Mouse (Mus musculus) embryonic facial prominence, embryonic 11.5 days (tissue): ENCODE data around the gene Gpr157. TPM values are rescaled to one million over a fixed set of nuclear protein-coding genes. Genes with fewer than 3 reads are reported as not detected.
A peak's percentile ranks its signal among the peaks of the same experiment; 100 is the strongest.

Experiments used
- ATAC-seq: fragments of 200-750 bp; cut with Nextera tagmentation; replicated peaks from 2 replicates; pipeline ENCODE4 v1.8.0; 2017; ENCODE audit warnings: low read depth; ENCODE audit not compliant: insufficient number of reproducible peaks, low FRiP score, low TSS enrichment
- DNase-seq: peaks from one replicate; pipeline ENCODE4 v3.0.0-alpha.2; 2015; ENCODE audit warnings: low spot score
- H3K27ac ChIP-seq: fragments of 300-500 bp; sonication (generic); replicated peaks from 2 replicates; pipeline ENCODE4 v1.5.1; 2014; ENCODE audit warnings: mild to moderate bottlenecking, low read depth, low read length, control low read depth
- H3K27me3 ChIP-seq: fragments of 300-500 bp; sonication (generic); 2 replicates; pipeline ENCODE4 v1.6.1; 2014; ENCODE audit warnings: mild to moderate bottlenecking, low read length, moderate library complexity, mixed read lengths; ENCODE audit not compliant: control insufficient read depth, insufficient read depth
- H3K36me3 ChIP-seq: fragments of 300-500 bp; sonication (generic); replicated peaks from 2 replicates; pipeline ENCODE4 v1.6.1; 2014; ENCODE audit warnings: low read depth, mild to moderate bottlenecking, low read length, moderate library complexity, mixed read lengths; ENCODE audit not compliant: control insufficient read depth, insufficient read depth
- H3K4me1 ChIP-seq: fragments of 300-500 bp; sonication (generic); 2 replicates; pipeline ENCODE4 v1.6.1; 2014; ENCODE audit warnings: low read length, mixed read lengths; ENCODE audit not compliant: control insufficient read depth, insufficient read depth
- H3K4me2 ChIP-seq: fragments of 300-500 bp; sonication (generic); 2 replicates; pipeline ENCODE4 v1.6.1; 2014; ENCODE audit warnings: low read depth, mild to moderate bottlenecking, control low read depth, low read length, moderate library complexity
- H3K4me3 ChIP-seq: fragments of 300-500 bp; sonication (generic); 2 replicates; pipeline ENCODE4 v1.5.1; 2014; ENCODE audit warnings: low read depth, low read length, control low read depth
- H3K9ac ChIP-seq: fragments of 300-500 bp; sonication (generic); replicated peaks from 2 replicates; pipeline ENCODE4 v1.6.1; 2014; ENCODE audit warnings: mild to moderate bottlenecking, control low read depth, low read length
- H3K9me3 ChIP-seq: fragments of 300-500 bp; sonication (generic); replicated peaks from 2 replicates; pipeline ENCODE4 v1.6.1; 2016; ENCODE audit warnings: mild to moderate bottlenecking, low read length, inconsistent platforms, mixed read lengths; ENCODE audit not compliant: control insufficient read depth
- WGBS: fragments of 180-500 bp; shearing (Covaris S2); extraction: QIAGEN DNeasy Blood & Tissue Kit; methylation state at CpG from one replicate; pipeline ENCODE4 v1.1.7; 2014; 5-methylcytosine and 5-hydroxymethylcytosine counted together
- polyA plus RNA-seq: library from polyadenylated mRNA; unstranded; fragments of >200 nt; fragmentation: Nextera tagmentation; extraction: Ambion mirVana; gene quantifications from 2 replicates; pipeline ENCODE4 v1.2.1, GENCODE M21; 2014

The Gpr157 gene
- polyA plus RNA-seq, 1 experiment from 2014 or later: 0.28 TPM

- Histone ChIP-seq H3K36me3 (no peaks in the 10 kb centered on the region), H3K4me3 (peak overlapping the region; percentile 51), H3K27me3 (peaks cover 23% of the 10 kb centered on the region), H3K4me1 (peaks cover 2% of the 10 kb centered on the region; the same call in 1 of the 2 replicates), H3K9ac (peak overlapping the region; percentile 51), H3K27ac (no peak overlapping the region), H3K9me3 (no peaks in the 10 kb centered on the region), H3K4me2 (peak overlapping the region; percentile 88)
- DNase-seq (no peak), ATAC-seq (peak; percentile 46)
- under 1% methylated on average over 49 of the region's 49 CpGs for WGBS
These were observed 38.5 kb upstream of the Gpr157 start for GRCm38 (mm10) chr4:150048478-150049156.

GRCm38 (mm10) chr4:150049157-150049513 lies 38.0 kb upstream of the Gpr157 start:
- Histone ChIP-seq H3K4me2 (peak overlapping the region; percentile 88), H3K4me3 (peak overlapping the region; percentile 51), H3K4me1 (peaks cover 2% of the 10 kb centered on the region; the same call in 1 of the 2 replicates), H3K27me3 (peaks cover 23% of the 10 kb centered on the region), H3K9me3 (no peaks in the 10 kb centered on the region), H3K36me3 (no peaks in the 10 kb centered on the region), H3K9ac (peak overlapping the region; percentile 51), H3K27ac (no peak overlapping the region)
- no peak for ATAC-seq
- 16% methylated on average over 15 of the region's 15 CpGs for WGBS
- DNase-seq: no peak

- H3K27ac ChIP-seq: no peak overlapping the region
- no peak for ATAC-seq
- no peaks in the 10 kb centered on the region for H3K36me3 ChIP-seq
- 20% methylated on average over 13 of the region's 13 CpGs for WGBS
- no peak overlapping the region for H3K4me3 ChIP-seq
- no peak overlapping the region for H3K9ac ChIP-seq
- H3K4me2 ChIP-seq: no peak overlapping the region
- no peaks in the 10 kb centered on the region for H3K9me3 ChIP-seq
- peaks cover 23% of the 10 kb centered on the region for H3K27me3 ChIP-seq
- H3K4me1 ChIP-seq: peaks cover 2% of the 10 kb centered on the region; the same call in 1 of the 2 replicates
- no peak for DNase-seq
These were observed 37.5 kb upstream of the Gpr157 start for GRCm38 (mm10) chr4:150049564-150050226.

- Histone ChIP-seq H3K27me3 (peaks cover 23% of the 10 kb centered on the region), H3K4me2 (no peak overlapping the region), H3K4me1 (peaks cover 2% of the 10 kb centered on the region; the same call in 1 of the 2 replicates), H3K36me3 (no peaks in the 10 kb centered on the region), H3K4me3 (no peak overlapping the region), H3K9ac (no peak overlapping the region; the same call in 1 of the 2 replicates), H3K27ac (no peak overlapping the region), H3K9me3 (no peaks in the 10 kb centered on the region)
- WGBS: 77% methylated on average over 8 of the region's 8 CpGs
- ATAC-seq (no peak), DNase-seq (no peak)
These were observed 35.7 kb upstream of the Gpr157 start for GRCm38 (mm10) chr4:150051514-150051913.

- DNase-seq: no peak
- H3K36me3 ChIP-seq: no peaks in the 10 kb centered on the region
- H3K4me3 ChIP-seq: no peak overlapping the region
- H3K27me3 ChIP-seq: peaks cover 21% of the 10 kb centered on the region
- 93% methylated on average over 3 of the region's 3 CpGs for WGBS
- ATAC-seq: no peak
- peaks cover 2% of the 10 kb centered on the region; the same call in 1 of the 2 replicates for H3K4me1 ChIP-seq
- no peaks in the 10 kb centered on the region for H3K9me3 ChIP-seq
- no peak overlapping the region for H3K9ac ChIP-seq
- no peak overlapping the region for H3K27ac ChIP-seq
- H3K4me2 ChIP-seq: no peak overlapping the region
These were observed 34.8 kb upstream of the Gpr157 start for GRCm38 (mm10) chr4:150052380-150052779.

- no peaks in the 10 kb centered on the region for H3K4me1 ChIP-seq
- H3K4me2 ChIP-seq: no peak overlapping the region
- no peaks in the 10 kb centered on the region for H3K9me3 ChIP-seq
- H3K27me3 ChIP-seq: no peaks in the 10 kb centered on the region
- H3K27ac ChIP-seq: no peak overlapping the region
- no peaks in the 10 kb centered on the region for H3K36me3 ChIP-seq
- ATAC-seq: no peak
- no peak for DNase-seq
- no peak overlapping the region for H3K4me3 ChIP-seq
- H3K9ac ChIP-seq: no peak overlapping the region
- WGBS: 83% methylated on average over 7 of the region's 7 CpGs
These were observed 31.0 kb upstream of the Gpr157 start for GRCm38 (mm10) chr4:150056171-150056570.

GRCm38 (mm10) chr4:150057722-150058121 lies 29.4 kb upstream of the Gpr157 start:
- Histone ChIP-seq H3K27ac (no peak overlapping the region), H3K4me2 (no peak overlapping the region), H3K4me3 (no peak overlapping the region), H3K27me3 (no peaks in the 10 kb centered on the region), H3K9ac (no peak overlapping the region), H3K9me3 (no peaks in the 10 kb centered on the region), H3K36me3 (no peaks in the 10 kb centered on the region), H3K4me1 (no peaks in the 10 kb centered on the region)
- no peak for ATAC-seq
- 85% methylated on average over 12 of the region's 12 CpGs for WGBS
- no peak for DNase-seq

- no peak overlapping the region for H3K27ac ChIP-seq
- H3K4me2 ChIP-seq: no peak overlapping the region
- ATAC-seq (no peak), DNase-seq (peak; percentile 18)
- H3K36me3 ChIP-seq: no peaks in the 10 kb centered on the region
- no peaks in the 10 kb centered on the region for H3K4me1 ChIP-seq
- no peak overlapping the region for H3K9ac ChIP-seq
- H3K27me3 ChIP-seq: no peaks in the 10 kb centered on the region
- WGBS: 36% methylated on average over 9 of the region's 9 CpGs
- no peak overlapping the region for H3K4me3 ChIP-seq
- H3K9me3 ChIP-seq: no peaks in the 10 kb centered on the region
These were observed 27.2 kb upstream of the Gpr157 start for GRCm38 (mm10) chr4:150059841-150060468.
